Mouse (Mus musculus): Measurements from ENCODE around the gene Slc4a4.

GRCm38 (mm10) chr5:89036147-89036546, 149.5 kb downstream of the Slc4a4 start:
- TF ChIP-seq EP300 (IDR thresholded peaks at IDR 0.05; ENCODE audit: insufficient read depth, low read depth, low read length): no peak
- no peak for TF ChIP-seq POLR2A (IDR thresholded peaks at IDR 0.05; ENCODE audit: insufficient read depth, low read length)
